Mouse (Mus musculus) midbrain, embryonic 14.5 days (tissue): Measurements from ENCODE around the gene Smug1. TPM values are rescaled to one million over a fixed set of nuclear protein-coding genes. Genes with fewer than 3 reads are reported as not detected.

ENCODE experiments used
- ATAC-seq: fragments of 200-750 bp; cut with Nextera tagmentation; 2 replicates; pipeline ENCODE4 v1.8.0; 2017; ENCODE audit warnings: moderate number of reproducible peaks, moderate library complexity; ENCODE audit not compliant: low FRiP score, low TSS enrichment
- DNase-seq: peaks from one replicate; pipeline ENCODE4 v3.0.0-alpha.2; 2015
- H3K27ac ChIP-seq: fragments of 300-500 bp; sonication (generic); replicated peaks from 2 replicates; pipeline ENCODE4 v1.5.1; 2014; ENCODE audit warnings: mild to moderate bottlenecking, low read depth, low read length, moderate library complexity
- H3K27me3 ChIP-seq: fragments of 300-500 bp; sonication (generic); 2 replicates; pipeline ENCODE4 v1.6.1; 2014; ENCODE audit warnings: low read length, control low read depth, mixed read lengths; ENCODE audit not compliant: control insufficient read depth, insufficient read depth
- H3K36me3 ChIP-seq: fragments of 300-500 bp; sonication (generic); 2 replicates; pipeline ENCODE4 v1.6.1; 2014; ENCODE audit warnings: low read length, control low read depth; ENCODE audit not compliant: control insufficient read depth, insufficient read depth
- H3K4me1 ChIP-seq: fragments of 300-500 bp; sonication (generic); 2 replicates; pipeline ENCODE4 v1.6.1; 2014; ENCODE audit warnings: mild to moderate bottlenecking, antibody characterized with exemption, low read length, control low read depth; ENCODE audit not compliant: control insufficient read depth, insufficient read depth
- H3K4me2 ChIP-seq: fragments of 300-500 bp; sonication (generic); 2 replicates; pipeline ENCODE4 v1.6.1; 2014; ENCODE audit warnings: mild to moderate bottlenecking, low read length, moderate library complexity
- H3K4me3 ChIP-seq: fragments of 300-500 bp; sonication (generic); replicated peaks from 2 replicates; pipeline ENCODE4 v1.5.1; 2014; ENCODE audit warnings: low read depth, low read length
- H3K9ac ChIP-seq: fragments of 300-500 bp; sonication (generic); replicated peaks from 2 replicates; pipeline ENCODE4 v1.6.1; 2014; ENCODE audit warnings: mild to moderate bottlenecking, low read length, moderate library complexity
- H3K9me3 ChIP-seq: fragments of 300-500 bp; sonication (generic); 2 replicates; pipeline ENCODE4 v1.6.1; 2016; ENCODE audit warnings: low read length, control low read depth, mixed read lengths; ENCODE audit not compliant: control insufficient read depth
- WGBS: fragments of 180-500 bp; shearing (Covaris S2); extraction: QIAGEN DNeasy Blood & Tissue Kit; methylation state at CpG from one replicate; pipeline ENCODE4 v1.1.7; 2014; 5-methylcytosine and 5-hydroxymethylcytosine counted together
- polyA plus RNA-seq: library from polyadenylated mRNA; unstranded; fragments of >200 nt; fragmentation: Nextera tagmentation; extraction: Ambion mirVana; gene quantifications from 2 replicates; pipeline ENCODE4 v1.2.1, GENCODE M21; 2014

Gene Smug1
- polyA plus RNA-seq, 1 experiment from 2014 or later: 25.0 TPM

GRCm38 (mm10) chr15:103125982-103126381 lies 40.9 kb downstream of the Smug1 start:
- Histone ChIP-seq H3K4me1 (no peaks in the 10 kb centered on the region), H3K36me3 (no peaks in the 10 kb centered on the region), H3K4me3 (no peak overlapping the region), H3K9me3 (no peaks in the 10 kb centered on the region), H3K27ac (no peak overlapping the region), H3K4me2 (no peak overlapping the region), H3K27me3 (0 out of 2 replicates have a peak, but pooled peaks cover 3% of the 10 kb centered on the region), H3K9ac (no peak overlapping the region)
- DNase-seq: no peak
- 84% methylated on average over 5 of the region's 5 CpGs for WGBS
- no peak for ATAC-seq

GRCm38 (mm10) chr15:103124254-103124653 lies 42.6 kb downstream of the Smug1 start:
- Histone ChIP-seq H3K9ac (no peak overlapping the region), H3K9me3 (no peaks in the 10 kb centered on the region), H3K4me2 (no peak overlapping the region), H3K4me1 (no peaks in the 10 kb centered on the region), H3K27ac (no peak overlapping the region), H3K36me3 (no peaks in the 10 kb centered on the region), H3K4me3 (no peak overlapping the region), H3K27me3 (peaks cover 10% of the 10 kb centered on the region)
- DNase-seq (no peak), ATAC-seq (no peak)
- WGBS: 82% methylated on average over 1 of the region's 1 CpGs

DNA sequence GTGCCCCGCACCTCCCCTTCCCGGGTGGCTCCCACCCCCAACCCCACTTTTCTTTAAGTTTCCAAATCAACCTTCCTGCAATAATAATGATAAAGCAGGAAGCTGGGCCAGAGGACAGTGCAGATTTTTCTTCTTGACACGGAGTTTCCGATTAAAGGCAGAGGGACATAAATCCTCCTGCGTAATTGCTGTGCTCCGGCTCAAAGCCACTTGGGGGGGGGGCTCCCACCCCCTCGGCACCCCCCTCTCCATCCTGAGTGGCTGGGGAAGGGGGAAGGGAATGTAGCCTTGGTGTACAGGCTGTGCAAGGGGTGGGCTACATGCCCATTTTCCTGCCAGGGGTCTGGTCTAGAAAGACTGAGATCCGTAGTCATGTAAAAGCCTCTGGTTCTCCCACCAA lies 43.5 kb downstream of the Smug1 start:
- H3K9me3 ChIP-seq: no peaks in the 10 kb centered on the region
- DNase-seq (no peak), ATAC-seq (no peak)
- H3K4me3 ChIP-seq: no peak overlapping the region
- no peak overlapping the region for H3K4me2 ChIP-seq
- no peak overlapping the region for H3K27ac ChIP-seq
- no peaks in the 10 kb centered on the region for H3K4me1 ChIP-seq
- H3K36me3 ChIP-seq: no peaks in the 10 kb centered on the region
- peaks cover 12% of the 10 kb centered on the region for H3K27me3 ChIP-seq
- 73% methylated on average over 8 of the region's 8 CpGs for WGBS
- H3K9ac ChIP-seq: no peak overlapping the region

DNA sequence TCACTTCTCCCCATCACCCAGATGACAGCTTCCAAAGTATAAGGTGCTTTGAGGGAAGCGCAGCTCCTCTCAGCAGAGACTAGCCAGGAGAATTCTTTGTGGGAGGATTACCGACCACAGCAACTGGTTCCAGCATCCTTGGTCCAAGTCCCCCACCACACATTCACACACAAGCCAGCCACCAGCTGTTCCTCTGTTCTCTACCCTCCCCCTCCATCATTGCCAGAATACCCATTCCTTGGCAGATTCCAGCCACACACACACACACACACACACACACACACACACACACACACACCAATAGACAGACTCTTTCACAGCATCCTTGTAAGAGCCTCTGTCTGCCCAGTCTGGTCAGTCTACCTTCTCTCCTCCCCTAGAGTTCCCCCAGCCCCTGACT lies 44.5 kb downstream of the Smug1 start:
- no peak for ATAC-seq
- Histone ChIP-seq H3K9ac (no peak overlapping the region), H3K4me3 (no peak overlapping the region), H3K27ac (no peak overlapping the region), H3K4me1 (no peaks in the 10 kb centered on the region), H3K4me2 (no peak overlapping the region), H3K9me3 (no peaks in the 10 kb centered on the region), H3K36me3 (no peaks in the 10 kb centered on the region), H3K27me3 (peaks cover 14% of the 10 kb centered on the region)
- DNase-seq: no peak
- WGBS: 14% methylated on average over 2 of the region's 2 CpGs

GRCm38 (mm10) chr15:103121416-103121815 lies 45.5 kb downstream of the Smug1 start:
- Histone ChIP-seq H3K4me3 (no peak overlapping the region), H3K9ac (no peak overlapping the region), H3K4me2 (no peak overlapping the region), H3K36me3 (no peaks in the 10 kb centered on the region), H3K27me3 (peaks cover 17% of the 10 kb centered on the region), H3K4me1 (no peaks in the 10 kb centered on the region), H3K9me3 (no peaks in the 10 kb centered on the region), H3K27ac (no peak overlapping the region)
- ATAC-seq: no peak
- 56% methylated on average over 5 of the region's 5 CpGs for WGBS
- DNase-seq: no peak

GRCm38 (mm10) chr15:103120594-103120993 lies 46.3 kb downstream of the Smug1 start:
- no peak overlapping the region for H3K4me3 ChIP-seq
- no peak overlapping the region for H3K4me2 ChIP-seq
- no peaks in the 10 kb centered on the region for H3K9me3 ChIP-seq
- DNase-seq: no peak
- no peak for ATAC-seq
- no peak overlapping the region for H3K27ac ChIP-seq
- peaks cover 21% of the 10 kb centered on the region for H3K27me3 ChIP-seq
- H3K4me1 ChIP-seq: no peaks in the 10 kb centered on the region
- H3K36me3 ChIP-seq: no peaks in the 10 kb centered on the region
- H3K9ac ChIP-seq: no peak overlapping the region
- 80% methylated on average over 11 of the region's 11 CpGs for WGBS

DNA sequence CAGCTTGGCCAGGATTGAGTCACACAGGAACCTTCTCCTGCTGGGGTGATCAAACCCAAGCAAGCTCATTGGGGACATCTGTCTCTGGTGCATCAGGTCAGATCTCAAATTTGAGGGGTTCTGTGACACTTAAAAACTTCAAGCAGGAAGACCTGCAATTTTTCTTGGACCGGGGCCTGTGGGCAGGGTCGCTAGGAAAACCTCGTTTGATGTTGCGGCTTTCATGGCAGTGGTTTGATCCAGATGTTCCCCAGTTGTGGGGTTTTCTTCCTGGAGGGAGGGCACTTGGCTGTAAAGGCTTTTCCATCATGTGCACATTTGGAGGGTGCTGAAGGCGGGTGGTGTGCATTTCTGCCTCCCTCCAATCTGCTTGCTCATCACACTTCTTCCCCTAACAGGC lies 51.2 kb downstream of the Smug1 start:
- no peaks in the 10 kb centered on the region for H3K9me3 ChIP-seq
- DNase-seq: no peak
- WGBS: 63% methylated on average over 5 of the region's 5 CpGs
- H3K36me3 ChIP-seq: no peaks in the 10 kb centered on the region
- no peak overlapping the region for H3K27ac ChIP-seq
- H3K4me2 ChIP-seq: no peak overlapping the region
- no peak for ATAC-seq
- no peak overlapping the region for H3K4me3 ChIP-seq
- H3K4me1 ChIP-seq: no peaks in the 10 kb centered on the region
- H3K9ac ChIP-seq: no peak overlapping the region
- H3K27me3 ChIP-seq: peaks cover 24% of the 10 kb centered on the region

GRCm38 (mm10) chr15:103115256-103115655 lies 51.6 kb downstream of the Smug1 start:
- Histone ChIP-seq H3K9me3 (no peaks in the 10 kb centered on the region), H3K4me3 (no peak overlapping the region), H3K9ac (no peak overlapping the region), H3K4me2 (no peak overlapping the region), H3K27me3 (peaks cover 24% of the 10 kb centered on the region), H3K27ac (no peak overlapping the region), H3K36me3 (no peaks in the 10 kb centered on the region), H3K4me1 (no peaks in the 10 kb centered on the region)
- WGBS: 1% methylated on average over 9 of the region's 9 CpGs
- DNase-seq (no peak), ATAC-seq (no peak)

DNA sequence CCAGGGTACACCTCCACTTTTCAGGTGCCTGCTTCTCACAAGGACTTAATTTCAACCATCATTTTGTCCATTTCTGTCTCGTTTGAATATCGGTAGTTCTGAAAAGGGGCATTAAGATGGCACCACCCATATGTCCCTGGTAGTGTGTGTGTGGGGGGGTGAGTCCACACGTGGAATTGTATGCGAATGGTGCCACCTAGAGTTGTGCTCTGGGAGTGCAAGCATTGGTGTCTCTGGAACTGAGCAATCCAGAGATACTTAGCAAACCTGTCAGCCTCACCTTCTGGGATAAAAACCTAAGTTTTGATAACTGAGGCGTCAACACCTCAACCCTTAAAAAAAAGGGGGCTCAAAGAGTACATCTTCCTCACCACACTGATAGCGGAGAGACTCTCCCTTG lies 53.8 kb downstream of the Smug1 start:
- Histone ChIP-seq H3K27me3 (peaks cover 13% of the 10 kb centered on the region), H3K4me1 (0 out of 2 replicates have a peak, but pooled peaks cover 6% of the 10 kb centered on the region), H3K27ac (no peak overlapping the region), H3K4me3 (no peak overlapping the region), H3K4me2 (no peak overlapping the region), H3K9ac (no peak overlapping the region), H3K36me3 (no peaks in the 10 kb centered on the region), H3K9me3 (no peaks in the 10 kb centered on the region)
- DNase-seq (no peak), ATAC-seq (no peak)
- 77% methylated on average over 6 of the region's 6 CpGs for WGBS
